Mouse (Mus musculus): ENCODE measurements at regions not wholly inside any gene's neighbourhood (a gene's known extent, or its start where the extent isn't known, plus 50 kb on each side); places are given as distances from the start of the nearest gene placed in this dataset.

DNA sequence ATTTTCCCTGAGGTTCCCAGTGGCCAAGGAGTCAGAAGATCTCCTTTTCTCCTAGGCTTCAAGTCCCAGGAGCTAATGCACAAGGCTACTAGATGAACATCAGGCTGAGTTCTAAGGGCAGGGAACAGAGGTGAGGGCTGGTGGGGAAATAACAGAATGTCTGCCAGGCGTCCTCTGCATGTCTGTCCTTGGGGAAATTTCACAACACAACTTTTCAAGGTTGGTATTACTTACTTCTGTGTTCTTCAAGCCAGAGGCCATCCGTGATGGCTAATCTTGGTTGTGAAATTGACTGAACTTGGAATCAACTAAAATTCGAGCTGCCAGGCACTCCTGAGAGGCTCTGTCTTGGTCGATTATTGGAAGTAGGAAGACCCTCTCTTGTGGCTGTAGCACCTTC lies 416.6 kb downstream of the Vrk1 start:
- no peak for DNase-seq

DNA sequence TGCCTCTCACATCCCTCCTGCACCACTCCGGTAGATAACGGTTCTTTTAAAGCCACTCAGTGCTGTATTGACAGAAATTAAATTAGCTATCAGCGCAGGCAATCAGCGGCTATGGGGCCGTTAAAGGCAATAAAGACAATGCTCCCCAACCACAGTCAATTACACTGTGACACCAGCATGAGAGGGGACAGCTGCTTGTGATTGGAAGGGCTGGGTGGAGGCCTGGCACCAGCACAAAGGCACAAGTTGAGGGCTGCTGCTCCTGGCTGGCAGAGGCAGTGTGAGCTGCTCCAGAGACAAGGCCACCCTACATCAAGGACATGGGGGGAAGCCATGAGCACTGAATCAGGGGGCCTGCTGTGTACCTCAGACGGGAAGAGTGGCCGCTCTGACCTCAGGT lies 420.0 kb downstream of the Vrk1 start:
- no peak for DNase-seq

- no peak for DNase-seq
Measured at GRCm38 (mm10) chr12:106445151-106445550, 435.1 kb downstream of the Vrk1 start.

DNA sequence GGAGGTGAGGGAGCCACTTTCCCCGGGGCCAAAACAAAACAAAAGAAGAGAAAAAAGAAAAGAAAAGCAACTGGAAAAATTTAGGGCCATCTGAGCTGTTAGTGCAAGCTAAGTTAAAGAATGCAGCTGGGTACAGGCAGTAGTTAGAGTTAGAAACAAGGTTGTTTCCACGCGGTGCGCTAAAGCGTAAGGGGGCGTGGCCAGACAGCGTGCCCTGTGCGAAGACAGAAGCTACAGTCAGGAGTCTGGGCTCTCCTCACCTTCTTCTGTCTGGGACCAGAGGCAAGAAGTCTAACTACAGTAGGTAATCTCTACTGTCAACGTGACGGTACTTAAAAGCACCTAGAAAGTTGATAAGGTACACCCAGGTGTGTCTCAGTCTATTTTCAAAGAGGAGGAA lies 435.9 kb downstream of the Vrk1 start:
- DNase-seq, result no peak

- no peak for DNase-seq
Measured at GRCm38 (mm10) chr12:106446876-106447532, 437.0 kb downstream of the Vrk1 start.

DNA sequence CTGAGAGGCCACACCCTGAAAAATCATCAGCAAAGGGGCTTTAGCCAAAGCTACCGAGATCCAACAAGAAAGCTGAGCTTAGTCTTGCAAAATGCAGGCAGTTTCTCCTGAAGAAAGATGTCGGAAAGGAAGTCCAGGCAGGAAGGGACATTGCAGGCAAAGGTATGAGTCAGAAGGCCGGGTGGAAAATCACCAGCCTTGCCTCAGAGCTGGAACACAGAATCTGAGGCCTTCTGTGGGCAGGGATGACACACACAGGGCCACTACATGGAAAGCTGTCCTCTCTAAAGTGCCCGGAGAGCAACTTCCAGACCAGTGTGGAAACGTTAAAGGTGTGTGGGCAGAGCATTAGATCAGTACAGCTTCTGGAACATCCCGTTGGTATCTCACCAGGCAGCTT lies 438.5 kb downstream of the Vrk1 start:
- DNase-seq, result no peak

DNA sequence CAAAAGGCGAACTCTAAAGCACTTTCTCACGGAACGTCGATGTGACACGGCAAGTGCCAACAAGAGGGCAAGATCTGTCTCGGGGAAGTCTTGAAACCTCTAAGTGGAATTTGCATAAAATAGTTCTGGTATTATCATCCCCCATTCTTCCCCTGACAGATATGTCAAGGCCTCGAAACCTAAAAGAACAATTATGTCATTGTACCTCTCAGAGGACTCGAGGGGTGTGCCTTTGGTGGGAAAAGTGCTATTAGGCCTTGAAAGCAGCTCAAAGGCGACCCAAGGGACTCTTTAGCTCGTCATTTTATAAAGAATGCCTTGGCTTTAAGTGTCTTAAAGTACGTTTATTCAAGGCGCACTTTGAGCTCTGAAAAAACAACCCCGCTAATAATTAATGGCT lies 443.5 kb downstream of the Vrk1 start:
- DNase-seq, result no peak

GRCm38 (mm10) chr12:106458215-106458614 lies 448.2 kb downstream of the Vrk1 start:
- DNase-seq, result no peak

DNA sequence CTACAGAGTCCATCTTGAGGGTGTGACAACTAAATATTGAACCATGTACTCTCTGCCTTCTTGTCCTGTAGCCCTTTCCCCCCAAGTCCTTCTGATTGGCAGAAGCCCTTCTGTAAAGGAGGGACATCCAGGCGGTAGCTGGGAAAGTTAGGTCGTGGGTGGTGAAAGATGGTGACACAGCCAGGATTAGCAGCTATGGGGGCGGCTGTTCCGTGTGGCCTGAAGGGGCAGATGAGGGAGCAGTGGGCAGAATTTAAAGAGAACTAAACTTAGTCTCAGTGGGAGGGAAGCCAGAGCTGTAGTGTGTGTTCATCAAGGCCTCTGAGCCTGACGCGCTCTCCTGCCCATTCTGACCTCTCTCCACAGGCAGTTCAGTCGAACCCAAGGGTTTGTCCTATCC lies 450.6 kb downstream of the Vrk1 start:
- DNase-seq, result no peak

- no peak for DNase-seq
Measured at GRCm38 (mm10) chr12:106462281-106462680, 452.3 kb downstream of the Vrk1 start.

DNA sequence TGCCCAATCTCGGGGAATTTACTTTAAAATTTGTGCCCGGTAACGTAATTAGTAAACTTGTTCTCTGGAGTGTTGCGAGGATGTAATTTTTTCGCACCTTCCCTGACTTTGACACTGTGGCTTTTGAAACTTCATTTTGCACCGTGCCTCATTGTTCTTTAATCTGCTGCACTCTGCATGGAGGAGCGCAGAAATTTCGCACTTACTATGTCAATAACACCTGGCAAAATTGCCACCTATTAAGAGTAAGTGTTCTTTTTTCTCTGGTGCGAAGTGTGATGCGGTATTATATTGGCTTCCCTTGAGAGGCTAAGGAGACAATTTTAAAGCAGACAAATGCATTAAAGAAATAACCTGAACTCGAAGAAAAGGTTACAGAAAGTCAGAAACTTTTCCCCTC lies 454.7 kb downstream of the Vrk1 start:
- DNase-seq, result no peak

- no peak for DNase-seq
Measured at GRCm38 (mm10) chr12:106468173-106468860, 458.3 kb downstream of the Vrk1 start.

DNA sequence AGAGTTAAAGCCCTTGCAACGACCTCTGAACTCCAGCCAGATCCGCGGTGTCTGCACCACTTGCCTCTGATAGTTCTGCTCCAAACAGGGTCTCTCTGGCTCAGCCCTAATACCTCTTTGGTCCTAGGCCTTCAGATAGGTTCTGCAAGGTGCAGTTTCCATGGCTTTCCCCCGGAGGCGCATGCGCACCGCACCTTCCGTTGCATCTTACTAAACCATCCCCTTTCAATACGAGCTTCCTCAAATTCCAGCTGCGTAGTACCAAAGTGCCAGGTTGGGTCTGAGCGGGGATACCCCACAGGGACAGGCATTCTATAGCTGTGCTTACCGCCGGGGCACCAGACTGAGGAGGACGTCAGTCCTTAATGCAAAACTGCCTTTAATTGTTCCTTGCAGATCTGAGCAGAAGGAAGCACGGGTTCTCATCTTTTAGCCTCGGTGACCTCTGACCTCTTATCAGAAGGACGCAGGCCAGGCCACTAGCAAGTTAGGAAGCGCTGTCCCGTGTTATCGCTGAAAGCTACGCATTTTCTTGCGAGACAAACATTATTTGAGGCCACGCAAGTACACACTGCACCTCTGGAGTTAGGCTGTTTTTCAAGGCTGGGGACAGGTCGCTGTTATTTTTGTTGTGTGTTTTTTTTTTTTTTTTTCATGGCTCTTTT lies 464.6 kb downstream of the Vrk1 start:
- DNase-seq, result no peak

DNA sequence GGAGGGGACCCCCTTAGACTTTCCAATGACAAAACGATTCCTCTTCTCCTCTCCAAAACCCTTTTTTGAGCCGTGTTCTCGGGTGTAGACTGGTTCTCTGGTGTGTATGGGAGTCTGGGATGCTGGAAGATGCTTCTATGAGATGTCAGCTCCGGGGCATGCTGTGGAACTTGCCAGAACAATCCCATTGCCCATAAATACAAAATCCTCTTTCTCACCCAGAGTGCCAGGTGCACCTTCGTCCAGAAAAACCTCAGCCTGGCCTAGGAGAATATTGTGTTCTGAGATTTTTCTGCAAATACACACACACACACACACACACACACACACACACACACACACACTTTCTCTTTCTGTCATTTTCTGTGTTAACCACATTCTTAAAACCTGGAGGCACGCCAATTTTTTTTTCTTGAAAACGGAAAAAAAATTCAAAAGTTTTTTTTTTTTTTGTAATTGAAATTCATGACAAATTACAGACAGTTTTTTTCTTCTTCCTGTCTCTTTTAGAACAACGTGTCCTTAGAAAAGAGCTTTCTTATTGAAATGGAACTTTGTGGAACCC lies 465.5 kb downstream of the Vrk1 start:
- DNase-seq, result no peak

- DNase-seq, result no peak
Measured at GRCm38 (mm10) chr12:106477040-106477665, 467.1 kb downstream of the Vrk1 start.

DNA sequence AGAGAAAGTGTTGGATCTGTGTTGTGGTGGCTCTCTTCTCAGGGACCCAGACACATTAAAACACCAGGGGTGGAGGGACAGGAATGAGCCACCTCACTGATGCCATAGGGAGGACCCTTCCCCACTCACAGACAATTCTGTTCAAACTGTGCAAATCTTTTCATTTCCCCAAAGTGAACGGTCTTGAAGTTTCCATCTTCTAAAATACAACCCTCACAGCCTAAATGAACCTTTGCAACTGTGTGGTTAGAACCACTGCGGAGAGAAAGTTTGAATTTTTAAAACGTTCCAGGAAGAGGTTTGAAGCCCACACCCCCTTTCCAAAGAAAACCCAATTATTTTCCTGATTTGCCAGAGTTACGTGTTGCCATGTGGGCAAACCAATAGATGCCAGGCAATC lies 467.7 kb downstream of the Vrk1 start:
- no peak for DNase-seq

DNA sequence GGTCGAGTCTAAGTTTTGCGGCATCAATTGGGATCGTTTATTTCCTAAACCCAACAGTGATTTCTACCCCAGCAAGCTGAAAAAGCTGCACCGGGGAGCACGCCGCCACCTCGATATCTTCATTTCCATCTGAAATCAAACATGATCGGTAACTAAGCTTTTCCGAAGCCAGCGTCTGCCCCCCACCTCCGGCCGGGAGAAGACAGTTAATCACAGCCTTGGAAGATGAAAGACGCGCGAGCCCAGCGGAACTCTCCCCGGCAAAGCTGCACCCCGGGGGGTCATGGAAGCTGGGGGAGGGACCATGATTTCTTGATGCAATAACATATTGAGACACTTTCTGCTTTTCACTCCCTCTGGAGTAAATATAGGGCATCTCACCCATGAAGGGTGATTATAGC lies 468.4 kb downstream of the Vrk1 start:
- DNase-seq, result no peak

GRCm38 (mm10) chr12:106479067-106479877 lies 469.2 kb downstream of the Vrk1 start:
- no peak for DNase-seq

- DNase-seq, result no peak
Measured at GRCm38 (mm10) chr12:106479878-106480194, 469.8 kb downstream of the Vrk1 start.

DNA sequence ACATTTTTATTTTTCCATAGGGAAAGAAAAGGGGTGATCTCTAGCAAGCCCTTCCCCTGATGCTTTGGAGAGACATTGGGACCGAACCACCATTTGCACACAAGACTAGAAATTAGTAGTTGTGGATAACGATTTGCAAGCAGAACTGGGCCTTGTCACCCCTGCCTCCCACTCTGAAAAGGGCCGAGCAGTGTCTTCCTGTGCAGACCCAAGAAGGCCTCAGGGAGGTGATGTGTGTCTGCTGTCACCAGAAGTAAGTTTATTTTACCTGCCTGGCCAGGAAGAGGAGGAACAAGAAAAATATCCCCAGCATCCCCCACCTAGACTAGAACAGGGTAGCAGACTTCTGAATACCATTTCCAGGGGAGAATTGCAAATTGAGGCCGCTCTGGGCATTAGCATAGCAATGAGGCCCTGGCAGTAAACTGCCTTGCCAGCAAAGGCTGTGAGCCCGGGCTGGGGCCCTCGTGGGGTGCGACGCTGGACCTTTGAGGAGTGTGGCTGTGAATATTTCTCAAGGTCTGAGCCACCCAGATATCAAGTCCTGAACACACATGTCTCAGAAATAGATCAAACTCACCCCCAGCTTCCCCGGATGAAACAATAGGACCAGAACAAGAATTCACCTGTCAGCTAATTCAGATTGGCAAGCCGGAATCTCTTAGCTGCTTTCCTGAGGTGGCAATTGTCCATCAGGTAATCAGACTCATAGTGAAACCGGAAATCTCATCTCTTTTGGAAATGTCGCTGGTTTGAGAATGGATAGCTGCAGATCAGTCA lies 470.4 kb downstream of the Vrk1 start:
- no peak for DNase-seq

- DNase-seq, result no peak
Measured at GRCm38 (mm10) chr12:106501622-106502327, 491.7 kb downstream of the Vrk1 start.
